Mouse (Mus musculus) midbrain, embryonic 11.5 days (tissue): ENCODE data around the gene Pou2f2. TPM values are rescaled to one million over a fixed set of nuclear protein-coding genes. Genes with fewer than 3 reads are reported as not detected.

ENCODE experiments used
- ATAC-seq: fragments of 200-750 bp; cut with Nextera tagmentation; 2 replicates; pipeline ENCODE4 v1.8.0; 2017; ENCODE audit warnings: moderate TSS enrichment, moderate library complexity; ENCODE audit not compliant: low FRiP score
- DNase-seq: peaks from one replicate; pipeline ENCODE4 v3.0.0; 2015; ENCODE audit warnings: low spot score; ENCODE audit errors: missing footprints
- H3K27ac ChIP-seq: fragments of 300-500 bp; sonication (generic); 2 replicates; pipeline ENCODE4 v1.5.1; 2014; ENCODE audit warnings: low read depth, low read length
- H3K27me3 ChIP-seq: fragments of 300-500 bp; sonication (generic); 2 replicates; pipeline ENCODE4 v1.6.1; 2014; ENCODE audit warnings: mild to moderate bottlenecking, low read length, moderate library complexity, mixed read lengths; ENCODE audit not compliant: control insufficient read depth, insufficient read depth
- H3K36me3 ChIP-seq: fragments of 300-500 bp; sonication (generic); 2 replicates; pipeline ENCODE4 v1.6.1; 2014; ENCODE audit warnings: mild to moderate bottlenecking, low read length, moderate library complexity, mixed read lengths; ENCODE audit not compliant: control insufficient read depth, insufficient read depth
- H3K4me1 ChIP-seq: fragments of 300-500 bp; sonication (generic); 2 replicates; pipeline ENCODE4 v1.6.1; 2014; ENCODE audit warnings: low read length; ENCODE audit not compliant: control insufficient read depth, insufficient read depth
- H3K4me2 ChIP-seq: fragments of 300-500 bp; sonication (generic); 2 replicates; pipeline ENCODE4 v1.6.1; 2014; ENCODE audit warnings: mild to moderate bottlenecking, moderate library complexity
- H3K4me3 ChIP-seq: fragments of 300-500 bp; sonication (generic); 2 replicates; pipeline ENCODE4 v1.5.1; 2014; ENCODE audit warnings: low read depth, low read length
- H3K9ac ChIP-seq: fragments of 300-500 bp; sonication (generic); 2 replicates; pipeline ENCODE4 v1.6.1; 2014; ENCODE audit warnings: low read length
- H3K9me3 ChIP-seq: fragments of 300-500 bp; sonication (generic); 2 replicates; pipeline ENCODE4 v1.6.1; 2016; ENCODE audit warnings: low read length; ENCODE audit not compliant: control insufficient read depth
- WGBS: fragments of 180-500 bp; shearing (Covaris S2); extraction: QIAGEN DNeasy Blood & Tissue Kit; methylation state at CpG from one replicate; pipeline ENCODE4 v1.1.7; 2014; 5-methylcytosine and 5-hydroxymethylcytosine counted together
- polyA plus RNA-seq: library from polyadenylated mRNA; unstranded; fragments of >200 nt; fragmentation: Nextera tagmentation; extraction: Ambion mirVana; gene quantifications from 2 replicates; pipeline ENCODE4 v1.2.1, GENCODE M21; 2014

The Pou2f2 gene
- polyA plus RNA-seq, 1 experiment from 2014 or later = 26.6 TPM

GRCm38 (mm10) chr7:25098169-25098568 lies 81.4 kb downstream of the Pou2f2 start:
- WGBS = 77% methylated on average over 3 of the region's 3 CpGs
- H3K36me3 ChIP-seq = no peaks in the 10 kb centered on the region

GRCm38 (mm10) chr7:25089875-25090274 lies 89.7 kb downstream of the Pou2f2 start:
- ATAC-seq (no peak; the same call in 1 of the 2 replicates), DNase-seq (no peak)
- H3K9ac ChIP-seq = no peak overlapping the region
- no peak overlapping the region for H3K4me3 ChIP-seq
- peaks cover 3% of the 10 kb centered on the region; the same call in 1 of the 2 replicates for H3K36me3 ChIP-seq
- H3K27ac ChIP-seq = no peak overlapping the region
- WGBS = 13% methylated on average over 10 of the region's 10 CpGs
- no peaks in the 10 kb centered on the region for H3K9me3 ChIP-seq
- no peaks in the 10 kb centered on the region; the same call in 1 of the 2 replicates for H3K27me3 ChIP-seq
- peaks cover 20% of the 10 kb centered on the region for H3K4me1 ChIP-seq
- H3K4me2 ChIP-seq = no peak overlapping the region

More at GRCm38 (mm10) chr7:25098169-25098568, 81.4 kb downstream of the Pou2f2 start:
- H3K4me1 ChIP-seq = peaks cover 3% of the 10 kb centered on the region; the same call in 1 of the 2 replicates
- H3K9ac ChIP-seq = no peak overlapping the region
- DNase-seq (no peak), ATAC-seq (no peak)
- no peak overlapping the region for H3K4me2 ChIP-seq
- no peaks in the 10 kb centered on the region; the same call in 1 of the 2 replicates for H3K27me3 ChIP-seq
- H3K9me3 ChIP-seq = no peaks in the 10 kb centered on the region
- no peak overlapping the region for H3K4me3 ChIP-seq
- H3K27ac ChIP-seq = no peak overlapping the region

GRCm38 (mm10) chr7:25088968-25089367 lies 90.6 kb downstream of the Pou2f2 start:
- 33% methylated on average over 10 of the region's 11 CpGs for WGBS
- no peak for DNase-seq
- Histone ChIP-seq H3K36me3 (peaks cover 3% of the 10 kb centered on the region; the same call in 1 of the 2 replicates), H3K9me3 (no peaks in the 10 kb centered on the region), H3K4me2 (no peak overlapping the region), H3K27ac (no peak overlapping the region), H3K9ac (no peak overlapping the region), H3K4me1 (peaks cover 20% of the 10 kb centered on the region), H3K4me3 (no peak overlapping the region), H3K27me3 (no peaks in the 10 kb centered on the region; the same call in 1 of the 2 replicates)
- peak; percentile 43; the same call in 1 of the 2 replicates for ATAC-seq

- Histone ChIP-seq H3K9ac (no peak overlapping the region), H3K4me3 (no peak overlapping the region), H3K9me3 (no peaks in the 10 kb centered on the region), H3K4me1 (peaks cover 19% of the 10 kb centered on the region), H3K36me3 (peaks cover 6% of the 10 kb centered on the region; the same call in 1 of the 2 replicates), H3K27me3 (no peaks in the 10 kb centered on the region; the same call in 1 of the 2 replicates), H3K4me2 (no peak overlapping the region), H3K27ac (no peak overlapping the region)
- ATAC-seq (peak; percentile 41; the same call in 1 of the 2 replicates), DNase-seq (peak; percentile 93)
- WGBS = 4% methylated on average over 10 of the region's 10 CpGs
These were observed 91.0 kb downstream of the Pou2f2 start for GRCm38 (mm10) chr7:25088531-25088930.

GRCm38 (mm10) chr7:25087972-25088371 lies 91.6 kb downstream of the Pou2f2 start:
- no peak for ATAC-seq
- H3K9ac ChIP-seq = no peak overlapping the region
- peaks cover 17% of the 10 kb centered on the region for H3K4me1 ChIP-seq
- no peaks in the 10 kb centered on the region for H3K9me3 ChIP-seq
- H3K4me2 ChIP-seq = no peak overlapping the region
- peaks cover 11% of the 10 kb centered on the region; the same call in 1 of the 2 replicates for H3K36me3 ChIP-seq
- H3K27ac ChIP-seq = no peak overlapping the region
- no peak overlapping the region for H3K4me3 ChIP-seq
- WGBS = 43% methylated on average over 5 of the region's 5 CpGs
- DNase-seq = no peak
- H3K27me3 ChIP-seq = no peaks in the 10 kb centered on the region

GRCm38 (mm10) chr7:25087256-25087912 lies 92.1 kb downstream of the Pou2f2 start:
- Histone ChIP-seq H3K9me3 (no peaks in the 10 kb centered on the region), H3K4me1 (peaks cover 17% of the 10 kb centered on the region), H3K4me3 (no peak overlapping the region), H3K4me2 (no peak overlapping the region), H3K9ac (no peak overlapping the region), H3K27me3 (no peaks in the 10 kb centered on the region), H3K27ac (no peak overlapping the region), H3K36me3 (peaks cover 14% of the 10 kb centered on the region; the same call in 1 of the 2 replicates)
- ATAC-seq (peak; percentile 40), DNase-seq (peak; percentile 91)
- 57% methylated on average over 10 of the region's 10 CpGs for WGBS

- Histone ChIP-seq H3K4me1 (peaks cover 17% of the 10 kb centered on the region), H3K4me2 (no peak overlapping the region), H3K27ac (no peak overlapping the region), H3K36me3 (peaks cover 20% of the 10 kb centered on the region), H3K9ac (no peak overlapping the region), H3K9me3 (no peaks in the 10 kb centered on the region), H3K4me3 (no peak overlapping the region), H3K27me3 (no peaks in the 10 kb centered on the region)
- DNase-seq (no peak), ATAC-seq (no peak)
- WGBS = 53% methylated on average over 3 of the region's 3 CpGs
These were observed 92.9 kb downstream of the Pou2f2 start for GRCm38 (mm10) chr7:25086656-25087055.

GRCm38 (mm10) chr7:25084621-25085020 lies 94.9 kb downstream of the Pou2f2 start:
- H3K4me1 ChIP-seq = peaks cover 12% of the 10 kb centered on the region
- H3K9ac ChIP-seq = no peak overlapping the region
- ATAC-seq = no peak
- H3K4me2 ChIP-seq = no peak overlapping the region
- no peaks in the 10 kb centered on the region for H3K27me3 ChIP-seq
- no peaks in the 10 kb centered on the region for H3K9me3 ChIP-seq
- WGBS = 88% methylated on average over 5 of the region's 5 CpGs
- H3K27ac ChIP-seq = no peak overlapping the region
- H3K4me3 ChIP-seq = no peak overlapping the region
- H3K36me3 ChIP-seq = peaks cover 39% of the 10 kb centered on the region
- DNase-seq = no peak

GRCm38 (mm10) chr7:25082510-25082909 lies 97.0 kb downstream of the Pou2f2 start:
- Histone ChIP-seq H3K27ac (no peak overlapping the region), H3K36me3 (peaks cover 43% of the 10 kb centered on the region), H3K4me3 (no peak overlapping the region), H3K9me3 (no peaks in the 10 kb centered on the region), H3K9ac (no peak overlapping the region), H3K4me2 (no peak overlapping the region), H3K4me1 (peaks cover 12% of the 10 kb centered on the region), H3K27me3 (no peaks in the 10 kb centered on the region)
- 87% methylated on average over 4 of the region's 4 CpGs for WGBS
- DNase-seq (no peak), ATAC-seq (no peak)
